Mouse (Mus musculus) intestine, embryonic 14.5 days (tissue): Measurements from ENCODE around the gene Batf. TPM values are rescaled to one million over a fixed set of nuclear protein-coding genes. Genes with fewer than 3 reads are reported as not detected.
"Not testable (repeated sequence)": the region's sequence is repeated elsewhere in the genome, so short reads cannot be mapped to it uniquely, and the experiment has no call there.

ENCODE experiments used
- ATAC-seq: fragments of 200-750 bp; cut with Nextera tagmentation; replicated peaks from 2 replicates; pipeline ENCODE4 v1.8.0; 2017; ENCODE audit warnings: low read depth, moderate number of reproducible peaks, moderate TSS enrichment, moderate library complexity; ENCODE audit not compliant: low FRiP score, low TSS enrichment
- DNase-seq: peaks from one replicate; pipeline ENCODE4 v3.0.0-alpha.2; 2018; ENCODE audit warnings: low spot score
- H3K27ac ChIP-seq: fragments of 300-500 bp; sonication (generic); 2 replicates; pipeline ENCODE4 v1.5.1; 2014; ENCODE audit warnings: low read depth, mild to moderate bottlenecking, control low read depth
- H3K27me3 ChIP-seq: fragments of 300-500 bp; sonication (generic); replicated peaks from 2 replicates; pipeline ENCODE4 v1.6.1; 2014; ENCODE audit warnings: low read length, control low read depth; ENCODE audit not compliant: control insufficient read depth, insufficient read depth
- H3K36me3 ChIP-seq: fragments of 300-500 bp; sonication (generic); 2 replicates; pipeline ENCODE4 v1.6.1; 2014; ENCODE audit warnings: low read length, control low read depth; ENCODE audit not compliant: control insufficient read depth, insufficient read depth
- H3K4me1 ChIP-seq: fragments of 300-500 bp; sonication (generic); replicated peaks from 2 replicates; pipeline ENCODE4 v1.6.1; 2014; ENCODE audit warnings: low read length, control low read depth, mixed read lengths; ENCODE audit not compliant: control insufficient read depth, insufficient read depth
- H3K4me2 ChIP-seq: fragments of 300-500 bp; sonication (generic); 2 replicates; pipeline ENCODE4 v1.6.1; 2014; ENCODE audit warnings: low read length
- H3K4me3 ChIP-seq: fragments of 300-500 bp; sonication (generic); 2 replicates; pipeline ENCODE4 v1.5.1; 2014; ENCODE audit warnings: low read depth, low read length, control low read depth, mixed read lengths
- H3K9ac ChIP-seq: fragments of 300-500 bp; sonication (generic); 2 replicates; pipeline ENCODE4 v1.6.1; 2014; ENCODE audit warnings: mild to moderate bottlenecking, low read length
- H3K9me3 ChIP-seq: fragments of 300-500 bp; sonication (generic); 2 replicates; pipeline ENCODE4 v1.6.1; 2016; ENCODE audit warnings: low read length, control low read depth; ENCODE audit not compliant: control insufficient read depth
- WGBS: fragments of 180-500 bp; shearing (Covaris S2); extraction: QIAGEN DNeasy Blood & Tissue Kit; methylation state at CpG from one replicate; pipeline ENCODE4 v1.1.7; 2014; 5-methylcytosine and 5-hydroxymethylcytosine counted together
- polyA plus RNA-seq: library from polyadenylated mRNA; unstranded; fragments of >200 nt; fragmentation: Nextera tagmentation; extraction: Ambion mirVana; gene quantifications from 2 replicates; pipeline ENCODE4 v1.2.1, GENCODE M21; 2014

The Batf gene
- polyA plus RNA-seq, 1 experiment from 2014 or later: 3.4 TPM

GRCm38 (mm10) chr12:85696436-85696835 is 10.0 kb downstream of the Batf start:
- no peak overlapping the region for H3K4me3 ChIP-seq
- no peak for DNase-seq
- H3K27me3 ChIP-seq: no peaks in the 10 kb centered on the region
- no peaks in the 10 kb centered on the region for H3K36me3 ChIP-seq
- no peaks in the 10 kb centered on the region for H3K9me3 ChIP-seq
- H3K9ac ChIP-seq: no peak overlapping the region
- H3K4me2 ChIP-seq: no peak overlapping the region
- ATAC-seq: no peak
- H3K27ac ChIP-seq: no peak overlapping the region
- WGBS: 85% methylated on average over 5 of the region's 5 CpGs
- no peaks in the 10 kb centered on the region for H3K4me1 ChIP-seq

- H3K9ac ChIP-seq, H3K9me3 ChIP-seq, H3K27me3 ChIP-seq, H3K36me3 ChIP-seq, H3K4me3 ChIP-seq, DNase-seq, H3K4me1 ChIP-seq, H3K27ac ChIP-seq: not testable (repeated sequence)
- 26% methylated on average over 9 of the region's 37 CpGs for WGBS
- peak; percentile 92 for ATAC-seq
- H3K4me2 ChIP-seq: peak overlapping the region; percentile 32
Observed at GRCm38 (mm10) chr12:85698179-85698578, 11.7 kb downstream of the Batf start.

DNA sequence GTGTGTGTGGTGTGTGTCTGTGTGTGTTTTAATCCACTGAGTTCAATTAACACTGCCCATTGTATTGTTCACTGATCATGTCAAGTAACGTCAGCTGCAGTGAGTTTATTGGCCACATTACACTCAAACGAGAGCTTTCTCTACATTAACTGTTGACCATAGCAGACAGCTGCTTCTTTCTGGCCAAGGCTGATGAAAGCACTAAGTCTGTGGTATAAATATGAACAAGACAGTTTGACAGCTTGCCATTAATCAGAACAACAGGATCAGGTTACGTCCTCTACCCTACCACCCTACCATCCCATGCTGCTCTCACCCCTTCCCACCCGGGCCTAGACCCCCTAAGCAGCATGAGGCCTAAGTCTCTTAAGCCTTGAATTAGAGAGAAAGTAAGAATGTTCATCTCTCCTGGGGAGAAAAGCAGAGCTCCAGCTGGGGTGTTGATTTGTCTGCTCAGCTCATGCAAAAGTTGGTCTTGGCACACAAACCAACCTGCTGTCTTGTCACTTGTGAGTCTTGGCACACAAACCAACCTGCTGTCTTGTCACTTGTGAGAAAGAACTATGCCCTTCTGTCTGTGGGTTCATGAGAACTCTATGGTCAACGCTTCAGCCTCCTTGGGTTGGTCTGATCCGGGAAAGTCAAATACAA is 13.8 kb downstream of the Batf start:
- H3K9ac ChIP-seq: no peak overlapping the region
- H3K27ac ChIP-seq: no peak overlapping the region
- ATAC-seq: no peak
- H3K4me1 ChIP-seq: peaks cover 6% of the 10 kb centered on the region; the same call in 1 of the 2 replicates
- no peaks in the 10 kb centered on the region for H3K9me3 ChIP-seq
- H3K4me3 ChIP-seq: no peak overlapping the region
- DNase-seq: no peak
- 66% methylated on average over 6 of the region's 6 CpGs for WGBS
- H3K27me3 ChIP-seq: no peaks in the 10 kb centered on the region
- H3K4me2 ChIP-seq: no peak overlapping the region
- no peaks in the 10 kb centered on the region for H3K36me3 ChIP-seq

DNA sequence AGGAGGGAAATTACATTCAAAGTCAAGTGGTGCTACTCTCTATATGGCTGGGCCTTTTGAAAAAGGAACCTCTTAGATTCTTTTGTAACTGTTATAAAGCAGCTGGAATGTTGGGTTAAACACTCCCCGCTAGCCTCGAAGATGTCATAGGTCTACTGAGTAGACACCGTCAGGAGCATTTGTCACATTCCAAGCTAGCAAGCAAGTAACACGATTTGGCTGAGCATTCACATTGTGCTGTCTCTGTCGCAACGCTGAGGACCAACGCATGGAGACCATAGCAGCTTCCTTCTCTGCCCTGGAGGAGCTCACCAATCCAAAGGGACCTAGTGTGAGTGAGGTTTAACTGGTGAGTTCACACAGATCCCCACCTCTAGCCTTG is 14.4 kb downstream of the Batf start:
- Histone ChIP-seq H3K36me3 (no peaks in the 10 kb centered on the region), H3K4me2 (no peak overlapping the region), H3K9me3 (no peaks in the 10 kb centered on the region), H3K9ac (no peak overlapping the region), H3K4me3 (no peak overlapping the region), H3K27ac (no peak overlapping the region), H3K27me3 (no peaks in the 10 kb centered on the region), H3K4me1 (peaks cover 6% of the 10 kb centered on the region; the same call in 1 of the 2 replicates)
- no peak for ATAC-seq
- WGBS: 77% methylated on average over 7 of the region's 7 CpGs
- no peak for DNase-seq

DNA sequence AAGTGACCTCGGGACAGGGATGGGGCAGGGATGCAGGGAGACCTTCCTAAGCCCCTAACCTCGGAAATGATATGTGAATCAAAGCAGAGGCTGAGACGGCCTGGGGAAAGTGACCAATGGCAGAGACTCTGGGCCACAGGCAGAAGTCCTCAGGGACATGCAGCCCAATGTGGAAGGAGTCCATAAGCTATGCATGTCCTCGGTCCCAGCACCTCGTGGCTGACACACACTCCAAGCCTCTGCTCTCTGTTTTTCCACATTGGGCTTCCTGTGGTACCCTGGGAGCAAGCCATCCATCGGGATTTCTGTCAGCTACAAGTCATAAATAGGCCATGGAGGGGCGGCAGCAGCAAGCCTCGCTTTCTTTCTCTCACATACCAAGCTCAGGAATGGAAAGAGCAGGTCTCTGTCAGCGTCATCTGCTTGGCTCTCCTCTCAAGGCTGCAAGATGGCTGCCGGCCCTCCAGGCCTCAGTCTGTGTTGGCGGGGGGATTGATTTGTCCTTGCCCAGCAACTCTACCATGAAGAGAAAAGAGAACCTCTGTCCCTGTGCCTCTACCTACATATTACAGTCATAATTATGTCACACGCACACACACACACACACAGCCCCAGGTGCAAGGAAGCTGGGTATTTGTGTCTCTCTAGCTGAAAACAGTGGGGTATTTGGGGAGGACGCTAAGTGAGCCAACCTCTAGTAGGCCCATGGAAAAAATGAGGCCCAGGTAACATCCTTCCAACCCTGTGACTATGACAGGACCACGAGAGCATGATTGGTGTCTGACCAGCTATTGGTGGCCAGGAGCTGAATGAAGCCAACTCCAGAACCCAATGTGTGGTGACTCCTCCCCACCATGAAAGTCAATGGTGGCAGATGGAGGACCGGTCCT is 15.9 kb downstream of the Batf start:
- H3K27ac ChIP-seq: no peak overlapping the region
- no peak overlapping the region for H3K4me3 ChIP-seq
- H3K4me2 ChIP-seq: no peak overlapping the region
- peaks cover 6% of the 10 kb centered on the region; the same call in 1 of the 2 replicates for H3K4me1 ChIP-seq
- H3K9me3 ChIP-seq: no peaks in the 10 kb centered on the region
- no peak for ATAC-seq
- H3K36me3 ChIP-seq: no peaks in the 10 kb centered on the region
- no peak overlapping the region for H3K9ac ChIP-seq
- WGBS: 72% methylated on average over 15 of the region's 15 CpGs
- DNase-seq: no peak
- no peaks in the 10 kb centered on the region for H3K27me3 ChIP-seq

DNA sequence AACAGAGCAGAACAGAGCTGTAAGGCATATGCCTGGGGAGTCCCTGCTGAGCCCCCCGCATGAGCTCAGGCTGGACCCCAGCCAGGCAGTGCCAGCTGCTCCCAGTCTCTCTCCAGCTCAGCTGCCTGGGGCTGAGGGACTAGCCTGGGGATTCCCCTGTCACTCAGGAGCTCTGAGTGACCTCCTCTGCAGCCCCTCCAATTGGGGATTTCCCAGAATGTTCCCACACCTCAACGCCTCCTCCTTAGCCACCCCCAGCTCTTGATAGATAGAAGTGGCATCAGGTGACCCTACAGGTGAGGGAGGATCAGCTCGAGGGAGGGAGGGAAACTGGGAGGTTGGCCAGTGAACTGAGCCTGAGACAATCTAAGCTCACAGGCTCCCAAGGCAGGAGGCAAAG is 17.0 kb downstream of the Batf start:
- Histone ChIP-seq H3K36me3 (no peaks in the 10 kb centered on the region), H3K4me1 (peaks cover 6% of the 10 kb centered on the region; the same call in 1 of the 2 replicates), H3K4me3 (no peak overlapping the region), H3K9me3 (no peaks in the 10 kb centered on the region), H3K27ac (no peak overlapping the region), H3K27me3 (no peaks in the 10 kb centered on the region), H3K9ac (no peak overlapping the region), H3K4me2 (no peak overlapping the region)
- ATAC-seq (no peak), DNase-seq (no peak)
- WGBS: 61% methylated on average over 3 of the region's 3 CpGs

DNA sequence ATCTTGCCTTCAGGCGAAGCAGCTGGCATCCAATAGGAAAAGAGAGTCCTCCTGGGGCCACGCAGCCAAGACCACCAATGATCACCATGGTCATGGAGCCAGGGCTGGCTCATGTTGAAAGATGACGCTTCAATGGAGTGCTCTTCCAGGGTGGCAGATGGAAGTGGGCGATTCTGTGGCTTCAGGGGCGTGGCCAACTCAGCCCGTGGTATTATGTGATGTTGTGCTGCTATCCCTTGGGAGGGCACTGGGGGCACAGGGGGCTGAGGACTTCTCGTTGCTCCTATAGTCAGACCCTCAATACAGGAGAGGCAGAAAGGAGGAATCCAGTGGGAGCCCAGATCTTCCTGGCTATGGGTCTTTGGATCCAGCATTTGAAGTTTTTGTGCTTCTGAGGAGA is 18.1 kb downstream of the Batf start:
- Histone ChIP-seq H3K4me1 (peaks cover 6% of the 10 kb centered on the region; the same call in 1 of the 2 replicates), H3K4me2 (no peak overlapping the region), H3K4me3 (no peak overlapping the region), H3K9me3 (no peaks in the 10 kb centered on the region), H3K9ac (no peak overlapping the region), H3K27me3 (no peaks in the 10 kb centered on the region), H3K27ac (peak overlapping the region; percentile 77), H3K36me3 (no peaks in the 10 kb centered on the region)
- ATAC-seq: no peak
- DNase-seq: no peak
- 74% methylated on average over 7 of the region's 7 CpGs for WGBS

DNA sequence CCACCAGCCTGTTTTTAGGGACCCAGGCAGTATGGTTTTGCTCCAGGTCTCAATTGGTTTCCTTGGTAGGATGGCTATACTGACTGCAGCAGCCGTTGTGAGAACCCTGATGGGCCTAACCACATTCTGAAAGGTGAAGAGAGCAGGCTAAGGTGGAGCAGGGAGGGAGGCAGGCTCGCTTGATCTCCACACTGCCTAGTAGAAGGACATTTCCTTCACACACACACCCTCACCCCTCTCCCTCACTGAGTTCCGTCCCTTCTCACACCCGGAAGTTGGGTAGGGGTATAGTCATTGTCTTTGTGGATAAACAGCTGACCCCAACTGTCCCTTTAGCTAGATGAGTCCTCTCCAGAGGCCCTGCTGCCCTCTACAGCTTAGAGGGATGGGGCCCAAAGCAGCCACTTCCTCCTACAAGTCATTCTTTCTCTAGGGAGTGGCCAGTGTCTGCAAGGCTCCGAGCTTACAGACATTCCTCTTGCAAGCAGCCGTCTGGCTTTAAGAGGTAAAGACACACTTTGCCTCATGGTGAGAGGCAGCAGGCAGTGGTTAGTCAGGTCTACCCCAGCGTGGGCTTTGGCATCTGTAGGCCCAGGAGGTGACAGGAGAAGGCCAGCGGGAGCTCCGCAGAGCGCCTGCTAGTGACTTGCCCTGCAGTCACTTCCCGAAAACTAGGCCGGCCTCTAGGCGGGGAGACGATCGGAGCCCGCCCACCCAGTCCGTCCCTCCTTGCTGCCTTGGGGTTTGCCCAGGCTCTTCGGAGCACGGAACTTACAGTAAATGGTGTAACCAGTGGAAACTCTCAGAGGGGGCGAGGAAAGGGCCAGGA is 18.7 kb downstream of the Batf start:
- peak overlapping the region; percentile 77 for H3K27ac ChIP-seq
- H3K9ac ChIP-seq: peak overlapping the region; percentile 49
- peak overlapping the region; percentile 83 for H3K4me2 ChIP-seq
- H3K4me1 ChIP-seq: peaks cover 6% of the 10 kb centered on the region; the same call in 1 of the 2 replicates
- DNase-seq (peak; percentile 87), ATAC-seq (peak; percentile 87)
- H3K9me3 ChIP-seq: no peaks in the 10 kb centered on the region
- no peaks in the 10 kb centered on the region for H3K36me3 ChIP-seq
- WGBS: 8% methylated on average over 19 of the region's 20 CpGs
- H3K4me3 ChIP-seq: peak overlapping the region; percentile 37
- H3K27me3 ChIP-seq: no peaks in the 10 kb centered on the region
